Mouse (Mus musculus): Measurements from ENCODE around the gene Cyp24a1.
A peak's percentile ranks its signal among the peaks of the same experiment; 100 is the strongest.

The Cyp24a1 gene

DNA sequence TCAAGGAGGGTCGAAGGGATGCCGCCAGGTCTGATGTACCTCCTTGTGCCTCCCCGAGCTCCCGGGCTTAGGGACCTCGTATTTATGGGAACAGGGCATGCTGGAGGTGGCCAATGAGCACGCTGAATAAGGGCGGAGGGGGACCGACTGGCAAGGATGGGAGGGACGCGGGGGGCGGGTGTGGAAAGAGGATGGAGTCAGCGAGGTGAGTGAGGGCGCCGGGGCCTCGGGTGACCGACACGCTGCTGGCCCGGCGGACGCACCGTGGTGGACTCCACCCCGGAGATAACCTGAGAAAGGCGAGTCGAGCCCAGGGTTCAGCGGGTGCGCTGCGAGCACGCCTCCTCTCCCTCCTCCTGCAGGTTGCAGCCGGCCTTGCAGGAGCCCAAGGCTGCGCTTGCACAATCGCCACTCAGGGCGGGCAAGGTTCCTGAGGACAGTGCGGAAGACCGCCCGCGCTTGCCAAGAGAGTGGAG lies at the start of gene Cyp24a1:
Gene Cyp24a1, minus strand, starts transcription at position 55 of the 476 bp plus-strand sequence.
- DNase-seq (ENCODE audit: low spot score in 2 of 2): no peak

DNA sequence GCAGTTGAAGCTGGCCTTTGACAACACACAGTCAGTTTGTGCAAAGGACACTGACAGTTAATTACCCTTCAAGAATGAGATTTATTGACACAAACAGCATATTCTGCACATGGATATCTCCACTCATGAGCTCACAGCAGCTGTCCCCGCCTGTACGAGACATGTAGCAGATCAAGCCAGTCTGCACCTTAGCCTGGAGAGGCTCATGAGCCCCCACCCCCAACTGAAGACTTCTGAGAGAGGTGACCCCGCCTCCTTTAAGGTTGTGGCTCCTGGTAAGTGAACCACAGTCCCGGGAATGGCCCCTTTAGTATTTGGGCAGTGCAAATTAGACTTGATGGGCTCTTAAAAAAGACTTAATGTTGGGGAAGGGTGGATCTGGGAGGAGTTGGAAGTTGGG lies 48.8 kb upstream of the Cyp24a1 start:
- no peak for DNase-seq (ENCODE audit: low spot score in 2 of 2)

DNA sequence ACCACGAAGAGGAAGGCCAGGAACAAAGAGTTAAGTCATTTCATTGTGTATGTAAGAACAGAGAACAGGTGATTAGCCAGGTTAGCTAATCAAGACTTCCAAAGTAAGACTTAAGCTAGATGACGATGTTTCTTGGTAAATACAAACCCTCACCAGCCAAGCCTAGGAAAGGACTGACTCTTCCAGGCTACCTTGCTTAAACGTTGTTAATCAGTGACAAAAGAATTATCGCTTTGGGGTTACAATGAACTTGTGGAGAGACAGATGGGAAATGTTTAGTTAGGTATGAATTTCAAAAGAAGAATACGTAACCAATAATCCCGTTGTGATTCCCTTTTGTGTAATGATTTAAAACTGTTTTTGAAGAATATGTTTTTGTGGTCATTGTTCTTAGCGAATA lies 48.0 kb upstream of the Cyp24a1 start:
- DNase-seq (ENCODE audit: low spot score in 2 of 2): no peak

DNA sequence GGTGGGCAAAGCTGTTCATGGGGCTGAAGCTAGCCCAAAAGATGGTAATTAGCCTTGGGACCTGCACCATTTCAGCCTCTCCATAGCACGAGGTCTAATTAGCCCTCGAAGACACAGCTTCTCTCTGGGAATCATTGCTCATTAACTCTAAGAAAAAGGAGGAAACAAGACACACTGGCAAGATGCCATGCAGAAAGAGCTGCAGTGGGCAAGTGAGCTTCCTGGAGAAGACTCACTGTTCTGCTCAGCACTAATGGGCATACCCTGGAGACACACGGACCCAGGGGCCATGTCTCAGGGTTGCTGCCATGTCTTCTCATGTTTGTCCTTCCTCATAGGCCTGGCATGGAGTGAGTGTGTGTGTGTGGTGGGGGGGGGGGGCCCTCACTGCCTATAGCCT lies 47.2 kb upstream of the Cyp24a1 start:
- DNase-seq (ENCODE audit: low spot score in 2 of 2): no peak

DNA sequence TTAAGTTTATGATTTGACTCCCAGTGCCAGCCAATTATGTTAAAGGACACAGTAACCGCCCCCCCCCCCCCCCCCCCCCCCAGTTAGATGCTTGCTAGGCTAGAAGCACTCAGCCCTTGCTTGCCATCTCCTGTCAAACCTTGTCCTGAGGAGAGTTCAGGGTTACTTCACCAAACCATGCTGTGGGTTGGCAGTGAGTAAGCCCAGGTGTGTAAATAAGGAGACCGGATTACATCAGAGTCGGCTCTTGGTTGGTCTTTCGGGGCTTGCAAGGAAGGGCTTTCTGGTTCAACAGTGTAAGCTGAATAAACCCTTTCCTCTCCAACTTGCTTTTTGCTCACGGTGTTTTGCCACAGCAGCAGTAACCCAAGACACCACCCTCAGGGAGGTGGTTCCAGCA lies 46.7 kb upstream of the Cyp24a1 start:
- no peak for DNase-seq (ENCODE audit: low spot score in 2 of 2)

DNA sequence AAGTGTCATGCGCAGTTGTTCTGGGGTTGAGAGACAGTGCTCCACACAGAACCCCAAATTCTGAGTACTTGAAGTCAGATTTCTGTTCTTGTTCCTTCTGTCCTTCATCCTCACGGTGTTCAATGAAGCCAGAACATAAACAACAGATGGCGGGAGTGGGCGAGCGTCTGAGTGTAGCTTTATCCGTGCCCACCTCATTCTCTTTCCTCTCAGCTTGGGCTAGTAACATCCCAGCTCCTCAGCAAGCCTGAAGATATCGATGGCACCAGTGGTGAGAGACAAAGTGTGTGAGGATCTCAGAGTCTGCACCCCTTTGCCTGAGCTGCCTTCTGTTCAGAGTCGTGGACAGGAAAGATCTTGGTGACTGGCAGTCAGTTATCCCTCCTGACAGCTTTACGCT lies 42.3 kb upstream of the Cyp24a1 start:
- DNase-seq (ENCODE audit: low spot score in 2 of 2): peak in 1 of 2 experiments; percentile 79

DNA sequence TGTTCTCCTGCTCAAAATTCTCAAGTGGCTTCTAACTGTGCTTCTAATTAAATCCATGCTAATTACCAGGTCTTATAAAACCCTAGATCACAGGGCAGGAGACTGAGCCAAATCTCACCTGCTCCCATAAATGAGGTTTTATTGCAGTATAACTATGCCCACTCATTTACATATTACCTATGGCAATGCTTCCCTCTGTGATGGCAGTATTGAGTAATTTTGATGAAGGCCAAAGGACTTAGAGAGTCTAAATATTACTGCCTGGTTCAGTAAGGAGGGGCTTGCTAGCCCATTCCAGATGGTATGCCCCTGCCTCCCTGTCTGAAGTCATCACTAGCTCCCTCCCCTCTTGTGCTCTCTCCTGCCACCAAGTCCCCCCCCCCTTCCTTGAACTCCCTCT lies 38.9 kb upstream of the Cyp24a1 start:
- DNase-seq (ENCODE audit: low spot score in 2 of 2): no peak

DNA sequence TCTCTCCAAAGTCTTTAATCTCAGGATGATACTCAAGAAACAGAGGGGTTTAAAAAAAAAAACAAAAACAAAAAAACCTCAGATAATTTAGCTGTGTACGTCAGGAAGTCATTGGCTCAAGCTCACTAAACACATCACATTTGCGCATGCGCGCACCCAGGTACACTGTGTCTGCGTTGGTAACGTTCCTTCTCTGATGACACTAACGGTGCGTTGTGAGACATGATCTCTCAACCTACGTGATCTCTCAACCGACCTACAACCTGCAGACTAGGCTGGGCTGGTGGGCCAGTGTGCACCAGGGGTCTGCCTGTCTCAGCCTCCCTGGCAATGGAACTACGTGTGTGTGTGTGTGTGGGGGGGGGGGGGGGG lies 37.8 kb upstream of the Cyp24a1 start:
- no peak for DNase-seq (ENCODE audit: low spot score in 2 of 2)

DNA sequence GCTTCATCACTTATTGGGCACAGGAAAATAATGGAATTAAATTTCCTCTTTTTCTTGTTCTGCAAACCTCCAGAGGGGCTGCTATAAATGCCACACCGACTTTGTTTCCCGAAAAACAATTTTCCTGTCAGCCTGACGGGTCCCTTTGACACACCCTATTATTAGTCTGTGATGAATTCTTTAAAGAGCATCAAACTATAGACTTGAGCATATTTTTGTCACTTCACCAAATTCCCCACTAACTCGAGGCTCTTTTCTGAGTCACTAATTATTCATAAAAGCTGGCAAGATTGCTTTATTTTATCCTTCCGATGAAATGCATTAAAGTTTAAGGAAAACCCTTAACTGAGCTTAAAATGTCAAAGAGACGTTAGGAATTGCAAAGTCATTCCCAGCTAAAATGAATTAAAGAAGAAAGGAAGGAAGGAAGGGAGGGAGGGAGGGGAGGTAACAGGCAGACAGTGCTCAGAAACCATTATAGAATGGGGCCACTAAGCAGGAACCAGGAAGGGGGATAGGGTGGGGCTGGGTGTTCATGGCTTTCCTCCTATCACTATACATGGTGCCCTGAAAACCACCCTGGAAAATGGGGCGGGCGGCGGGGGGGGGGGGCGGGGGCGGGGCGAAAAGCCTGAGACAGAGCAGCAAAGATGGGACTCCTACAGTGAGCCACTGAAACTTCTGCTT lies 37.3 kb upstream of the Cyp24a1 start:
- DNase-seq (ENCODE audit: low spot score in 2 of 2): no peak

DNA sequence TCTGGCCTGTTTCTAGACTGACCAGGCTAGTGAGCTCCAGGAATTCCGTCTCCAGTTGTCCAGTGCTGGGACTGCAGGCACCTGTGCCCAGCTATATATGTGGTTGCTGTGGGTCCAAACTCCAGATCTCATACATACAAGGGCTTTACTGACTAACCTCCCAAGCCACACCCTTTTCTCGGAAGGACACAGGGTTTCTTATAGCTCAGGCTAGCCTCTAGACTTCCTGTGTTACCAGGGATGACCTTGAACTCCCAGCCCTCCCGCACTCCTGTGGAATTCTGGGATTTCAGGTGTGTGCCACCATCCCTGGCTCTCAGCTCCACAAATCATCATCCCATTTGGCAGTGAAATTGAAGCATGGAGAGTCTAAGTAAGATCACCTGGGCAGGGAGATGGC lies 33.3 kb upstream of the Cyp24a1 start:
- no peak for DNase-seq (ENCODE audit: low spot score in 2 of 2)

DNA sequence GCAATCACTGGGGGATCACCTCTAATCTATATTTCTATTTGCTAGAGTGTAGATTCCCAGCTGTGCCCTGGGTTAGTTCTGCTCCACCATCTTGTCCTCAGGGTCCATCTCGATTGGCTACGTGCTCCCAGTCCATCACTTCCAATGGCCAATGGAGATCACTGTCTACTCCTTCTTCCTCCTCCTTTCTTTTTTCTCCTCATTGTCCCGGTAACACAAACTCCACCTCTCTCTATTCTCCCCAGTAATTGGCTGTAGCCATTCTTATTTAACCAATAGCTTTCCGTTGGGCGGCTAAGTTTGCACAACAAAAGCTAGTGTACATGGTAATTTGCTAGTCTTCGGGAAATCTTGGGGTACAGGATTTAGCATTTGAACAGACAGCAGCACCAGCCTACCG lies 32.8 kb upstream of the Cyp24a1 start:
- no peak for DNase-seq (ENCODE audit: low spot score in 2 of 2)

DNA sequence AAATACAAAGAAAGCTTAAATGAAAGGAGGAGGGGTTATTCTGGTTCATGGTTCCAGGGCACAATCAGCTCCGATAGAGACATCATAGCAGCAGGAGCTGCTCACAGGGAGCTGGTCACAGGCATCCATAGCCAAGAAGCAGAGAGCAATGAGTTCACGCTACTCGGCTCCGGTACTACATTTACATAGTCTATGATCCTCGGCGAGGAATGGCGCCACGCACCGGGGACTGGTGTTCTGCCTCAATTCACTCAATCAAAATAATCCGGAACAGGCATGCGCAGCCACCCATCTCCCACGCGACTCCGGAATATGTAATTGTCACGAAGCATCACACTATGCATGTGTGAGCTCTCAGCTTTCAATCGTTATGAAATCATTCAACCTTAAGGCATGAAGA lies 31.1 kb upstream of the Cyp24a1 start:
- no peak for DNase-seq (ENCODE audit: low spot score in 2 of 2)

DNA sequence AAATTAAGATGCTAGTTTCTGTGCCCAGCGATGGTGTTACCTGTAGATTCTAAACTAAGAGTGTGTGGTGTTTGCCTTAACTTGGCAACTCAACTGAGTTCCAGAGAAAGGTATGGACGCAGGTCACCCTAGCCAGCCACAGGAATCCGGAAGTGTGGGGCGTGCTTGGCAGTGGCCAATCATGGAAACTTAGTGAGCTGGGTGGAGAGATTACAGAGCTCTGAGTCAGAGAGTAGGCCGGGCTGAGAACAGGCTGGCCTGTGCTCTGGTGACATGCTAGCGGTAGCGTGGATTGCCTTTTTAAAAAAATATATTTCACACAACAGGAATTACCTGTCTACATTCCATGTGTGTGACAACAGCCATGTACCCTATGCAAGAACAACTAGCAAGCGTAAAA lies 29.6 kb upstream of the Cyp24a1 start:
- no peak for DNase-seq (ENCODE audit: low spot score in 2 of 2)

DNA sequence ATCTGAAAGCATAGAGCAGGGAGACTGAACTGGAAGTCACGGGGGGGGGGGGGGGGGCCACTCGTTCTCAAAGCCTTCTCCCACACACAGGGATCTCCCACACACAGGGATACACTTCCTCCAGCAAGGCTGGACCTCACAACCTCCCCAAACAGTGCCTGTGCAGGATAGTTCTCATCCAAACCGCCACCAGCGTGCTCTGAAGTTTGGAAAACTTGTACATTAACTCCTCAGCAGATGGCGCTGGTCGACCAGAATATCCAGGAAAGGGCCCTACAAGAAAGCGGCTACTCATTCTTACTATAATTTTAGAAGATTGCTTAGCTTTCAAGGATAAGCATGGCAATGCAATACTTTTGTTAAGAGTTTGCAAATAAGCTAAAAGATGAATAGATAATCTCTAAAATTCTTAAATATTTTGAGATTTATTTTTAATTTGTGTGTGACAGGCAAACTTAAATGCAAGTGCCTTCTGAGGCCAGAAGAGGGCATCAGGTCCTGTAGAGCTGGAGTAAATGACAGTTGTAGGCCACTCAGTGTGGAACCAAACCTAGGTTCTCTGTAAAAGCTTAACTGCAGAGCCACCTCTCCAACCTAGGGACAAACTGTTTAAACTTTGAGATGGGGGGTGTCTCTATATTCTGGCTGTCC lies 23.5 kb upstream of the Cyp24a1 start:
- peak in 1 of 2 experiments; percentile 55 for DNase-seq (ENCODE audit: low spot score in 2 of 2)

DNA sequence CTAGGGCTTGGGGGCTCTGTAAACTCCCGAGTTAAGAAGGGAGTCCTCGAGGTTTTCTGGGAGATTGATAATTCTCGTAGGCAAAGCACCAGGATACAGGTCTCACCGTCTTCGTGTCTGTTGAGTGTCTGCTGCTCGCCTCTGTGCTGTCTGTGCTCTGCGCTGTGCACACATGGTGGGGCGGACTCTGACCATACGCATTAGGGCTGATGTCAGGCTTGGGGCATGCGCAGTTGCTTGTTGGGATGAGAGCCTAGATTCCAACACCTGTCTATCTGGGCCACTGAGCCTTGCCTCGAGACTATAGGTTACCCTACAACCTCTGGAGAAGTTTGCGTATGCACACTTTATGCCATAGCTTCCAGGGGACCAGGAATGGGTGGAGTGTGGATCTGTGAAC lies 16.8 kb upstream of the Cyp24a1 start:
- no peak for DNase-seq (ENCODE audit: low spot score in 2 of 2)

DNA sequence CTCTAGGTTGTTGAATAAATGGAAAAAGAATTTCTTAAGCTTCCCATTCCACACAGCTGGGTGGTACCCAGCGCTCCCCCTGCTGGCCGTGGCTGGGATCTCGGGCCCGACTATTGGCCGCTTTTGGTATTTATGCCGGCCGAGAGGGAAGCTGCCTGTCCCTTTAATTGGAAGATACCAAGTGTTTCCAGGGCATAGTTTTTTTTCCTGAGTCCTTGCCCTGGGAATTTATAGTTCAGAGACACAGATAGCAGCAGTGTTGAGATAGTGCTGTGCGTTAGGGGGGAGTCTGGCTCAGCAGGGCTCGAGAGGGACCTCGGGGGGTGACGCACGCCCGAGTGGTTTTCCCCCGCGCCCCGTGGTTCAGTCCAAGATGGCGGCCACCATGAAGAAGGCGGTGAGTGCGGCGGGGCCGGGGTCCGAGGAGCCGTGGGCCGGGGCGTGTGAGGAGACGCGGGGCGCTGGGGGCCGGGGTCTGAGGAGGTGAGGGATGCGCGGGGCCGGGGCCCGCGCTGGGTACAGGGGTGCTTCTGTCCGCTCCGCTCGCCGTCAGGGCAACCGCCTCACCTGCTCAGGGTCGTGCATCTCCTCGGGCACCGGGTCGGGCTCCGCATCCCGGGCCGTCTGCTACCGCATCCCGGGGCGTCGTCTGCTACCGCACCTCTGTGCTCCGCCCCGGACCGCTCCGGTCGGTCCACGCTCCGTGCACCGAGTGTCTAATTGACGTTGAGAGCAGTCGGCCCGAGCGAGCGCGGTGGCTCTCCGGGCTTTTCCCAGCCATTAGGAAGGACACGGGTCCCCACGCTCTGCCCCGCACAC lies 14.3 kb upstream of the Cyp24a1 start:
- DNase-seq (ENCODE audit: low spot score in 2 of 2): peak; percentile 48 to 95

DNA sequence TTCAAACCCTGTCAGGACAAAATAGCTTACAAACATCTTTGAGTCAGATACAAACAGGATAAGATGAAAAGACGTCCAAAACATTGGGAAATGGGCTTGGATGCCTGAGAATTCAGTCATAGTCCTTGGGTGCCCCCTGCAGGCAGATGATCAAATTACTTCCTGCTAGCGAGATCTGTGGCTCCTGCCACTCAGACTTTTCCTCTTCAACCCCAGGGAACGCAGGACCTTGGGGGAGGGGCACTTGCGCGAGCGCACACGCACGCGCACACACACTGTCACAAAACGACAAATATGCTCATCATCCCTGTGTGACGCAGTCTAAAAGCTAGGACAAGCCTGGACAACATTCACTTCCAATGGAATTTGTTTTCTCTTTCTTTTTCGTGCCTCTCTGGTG lies 11.9 kb upstream of the Cyp24a1 start:
- DNase-seq (ENCODE audit: low spot score in 2 of 2): peak; percentile 60 to 95

DNA sequence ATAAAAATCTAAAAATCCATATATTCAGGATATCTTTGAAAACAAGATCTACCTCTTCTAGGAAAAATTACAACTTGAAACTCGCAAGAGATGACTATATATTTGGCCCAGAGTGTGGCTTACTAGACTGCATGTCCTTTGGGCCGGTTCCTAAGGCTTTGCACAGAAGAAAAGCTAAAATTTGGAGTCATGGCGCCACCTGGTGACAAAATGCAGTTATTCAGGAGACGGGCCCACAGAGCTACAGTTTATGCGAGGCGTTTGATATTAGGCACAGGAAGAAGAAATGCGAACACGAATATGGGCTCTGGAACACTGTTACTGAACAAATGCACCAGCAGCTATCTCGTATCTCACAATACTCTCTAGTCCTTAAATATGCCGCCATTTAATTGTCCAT lies 10.8 kb upstream of the Cyp24a1 start:
- peak; percentile 45 to 93 for DNase-seq (ENCODE audit: low spot score in 2 of 2)

DNA sequence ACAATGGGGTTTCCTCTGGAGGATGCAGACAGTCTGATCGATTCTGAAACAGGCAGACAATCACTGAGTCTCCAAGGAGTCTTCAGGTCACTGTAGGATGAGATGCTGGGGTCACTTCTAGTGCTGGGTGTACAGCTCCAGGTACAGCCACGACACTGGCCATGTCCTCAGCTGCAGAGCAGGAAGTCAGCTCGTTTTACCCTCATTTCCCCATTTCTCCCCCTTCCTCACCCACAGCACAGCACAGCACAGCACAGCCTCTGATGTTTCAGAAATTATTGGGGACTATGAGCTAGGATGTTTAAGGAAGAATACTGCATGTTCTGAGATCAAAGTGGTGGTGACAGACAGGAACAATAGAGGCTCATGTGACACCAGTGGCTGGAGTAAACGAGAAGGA lies 7.0 kb upstream of the Cyp24a1 start:
- DNase-seq (ENCODE audit: low spot score in 2 of 2): no peak

DNA sequence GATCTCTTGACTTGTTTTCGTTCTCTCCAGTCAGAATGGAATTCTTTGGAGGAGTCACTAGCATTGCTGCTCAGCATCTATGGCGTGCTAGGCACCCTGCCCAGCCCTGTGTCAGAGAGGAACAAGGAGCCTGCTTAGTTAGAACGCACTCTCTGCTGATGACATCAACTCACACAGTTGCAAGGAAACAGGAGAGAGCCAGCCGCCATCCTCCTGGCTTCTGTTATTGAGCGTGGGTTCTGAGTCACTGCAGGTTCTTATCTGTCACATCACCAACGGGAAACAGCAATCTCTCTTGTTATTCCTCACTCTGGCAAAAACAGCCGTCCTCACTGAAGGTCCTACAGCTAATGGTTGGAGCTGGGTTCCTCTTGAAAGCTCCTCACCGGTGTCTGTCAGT lies 6.4 kb upstream of the Cyp24a1 start:
- no peak for DNase-seq (ENCODE audit: low spot score in 2 of 2)

DNA sequence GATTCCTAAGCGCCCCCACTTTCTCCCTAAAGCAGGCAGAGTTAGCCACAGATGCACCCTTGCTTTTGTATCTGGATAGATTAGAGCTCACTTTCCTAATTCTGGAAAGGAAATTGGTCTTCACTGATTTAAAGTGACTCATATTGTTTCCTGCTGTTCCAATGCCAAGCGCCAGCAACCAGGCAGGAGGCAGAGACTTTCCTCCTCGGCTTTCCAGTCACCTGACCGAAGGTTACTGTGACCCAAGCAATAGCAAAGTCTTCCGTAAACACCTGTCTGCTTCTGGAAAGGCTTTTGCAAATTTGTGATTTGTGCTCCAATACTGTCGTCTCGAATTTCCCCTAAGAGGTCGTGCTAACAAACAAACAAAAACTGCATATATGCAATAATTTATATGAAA lies 1.1 kb upstream of the Cyp24a1 start:
- no peak for DNase-seq (ENCODE audit: low spot score in 2 of 2)

DNA sequence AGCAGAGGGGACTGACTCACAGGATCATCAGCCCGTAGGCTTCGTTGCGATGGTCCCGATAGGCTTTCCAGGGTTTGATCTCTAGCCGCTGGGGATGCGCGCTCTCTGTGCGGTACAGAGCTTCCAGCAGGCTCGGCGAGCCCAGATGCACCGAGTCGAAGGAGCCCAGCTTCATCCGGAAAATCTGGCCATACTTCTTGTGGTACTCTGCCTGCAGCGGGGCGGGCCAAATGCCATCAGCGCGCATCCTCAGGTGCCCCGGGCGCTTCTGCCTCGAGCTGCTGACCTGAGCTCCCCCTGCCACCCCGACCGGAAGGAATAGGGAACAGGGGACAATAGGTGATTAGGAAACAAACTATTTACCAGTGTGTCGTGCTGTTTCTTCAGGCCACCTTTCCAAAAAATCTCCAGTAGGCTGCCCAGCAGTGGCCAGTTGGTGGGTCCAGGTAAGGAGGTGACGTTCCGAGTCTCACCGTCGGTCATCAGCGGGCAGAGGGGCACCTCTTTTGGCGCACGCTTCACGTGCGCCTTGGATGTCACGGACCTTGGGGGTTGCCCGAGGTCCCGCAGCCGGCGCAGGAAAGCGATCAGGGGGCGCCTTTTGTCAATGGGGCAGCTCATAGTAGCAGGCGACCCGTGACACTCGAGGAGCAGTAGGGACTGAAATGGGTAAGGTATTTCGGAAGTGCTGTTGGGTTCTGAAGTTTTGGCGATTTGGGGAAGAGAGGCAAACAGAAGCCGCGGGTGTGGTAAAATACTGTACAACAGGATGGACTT lies 603 bp downstream of the Cyp24a1 start, which contains the start of gene Pfdn4:
Gene Pfdn4, plus strand, starts transcription at position 275 of the 777 bp plus-strand sequence.
- no peak for DNase-seq (ENCODE audit: low spot score in 2 of 2)

All from left cerebral cortex, adult 9 months (tissue).